Mouse (Mus musculus): Measurements from ENCODE around the gene S100a3. TPM values are rescaled to one million over a fixed set of nuclear protein-coding genes. Genes with fewer than 3 reads are reported as not detected.

S100a3 gene
- total and polyA plus RNA-seq, 2 experiments from 2014 or later = 1.9 to 5.3 TPM

DNA sequence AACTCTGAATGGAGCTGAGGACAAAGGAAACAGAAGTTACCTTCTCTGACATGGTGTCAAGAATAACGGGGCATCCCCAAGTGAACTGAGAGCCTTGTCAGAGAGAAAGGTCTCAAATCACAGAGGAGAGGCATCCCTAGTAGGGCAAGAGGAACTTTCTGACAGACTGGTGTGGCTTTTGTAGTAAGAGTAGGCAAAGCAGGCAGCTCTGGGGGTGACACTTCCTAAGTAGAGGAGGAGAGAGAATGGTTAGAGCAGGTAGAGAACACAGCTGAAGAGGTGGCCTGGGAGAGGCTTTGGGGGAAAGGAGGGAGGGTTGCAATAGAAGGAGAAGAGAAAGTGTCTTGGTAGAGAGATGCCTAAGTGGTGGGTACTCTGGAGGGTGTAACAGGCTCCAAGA, 24.9 kb upstream of the S100a3 start:
- Histone ChIP-seq H3K27me3 (ENCODE audit: insufficient read depth, low read length) (no peaks in the 10 kb centered on the region), H3K4me3 (ENCODE audit: low read length) (no peak overlapping the region), H3K27ac (no peak overlapping the region), H3K9ac (replicated peaks; ENCODE audit: low read length) (no peak overlapping the region), H3K36me3 (ENCODE audit: insufficient read depth, low read length) (no peaks in the 10 kb centered on the region), H3K9me3 (ENCODE audit: low read length) (no peaks in the 10 kb centered on the region), H3K4me2 (ENCODE audit: low read depth, low read length) (no peak overlapping the region), H3K4me1 (ENCODE audit: insufficient read depth, low read length) (no peaks in the 10 kb centered on the region)
- ATAC-seq = no peak
- TF ChIP-seq CTCF (IDR thresholded peaks at IDR 0.05; ENCODE audit: low read depth) = no peak
- 65% methylated on average over 1 of the region's 1 CpGs for WGBS
- DNase-seq (ENCODE audit: low spot score) = no peak

DNA sequence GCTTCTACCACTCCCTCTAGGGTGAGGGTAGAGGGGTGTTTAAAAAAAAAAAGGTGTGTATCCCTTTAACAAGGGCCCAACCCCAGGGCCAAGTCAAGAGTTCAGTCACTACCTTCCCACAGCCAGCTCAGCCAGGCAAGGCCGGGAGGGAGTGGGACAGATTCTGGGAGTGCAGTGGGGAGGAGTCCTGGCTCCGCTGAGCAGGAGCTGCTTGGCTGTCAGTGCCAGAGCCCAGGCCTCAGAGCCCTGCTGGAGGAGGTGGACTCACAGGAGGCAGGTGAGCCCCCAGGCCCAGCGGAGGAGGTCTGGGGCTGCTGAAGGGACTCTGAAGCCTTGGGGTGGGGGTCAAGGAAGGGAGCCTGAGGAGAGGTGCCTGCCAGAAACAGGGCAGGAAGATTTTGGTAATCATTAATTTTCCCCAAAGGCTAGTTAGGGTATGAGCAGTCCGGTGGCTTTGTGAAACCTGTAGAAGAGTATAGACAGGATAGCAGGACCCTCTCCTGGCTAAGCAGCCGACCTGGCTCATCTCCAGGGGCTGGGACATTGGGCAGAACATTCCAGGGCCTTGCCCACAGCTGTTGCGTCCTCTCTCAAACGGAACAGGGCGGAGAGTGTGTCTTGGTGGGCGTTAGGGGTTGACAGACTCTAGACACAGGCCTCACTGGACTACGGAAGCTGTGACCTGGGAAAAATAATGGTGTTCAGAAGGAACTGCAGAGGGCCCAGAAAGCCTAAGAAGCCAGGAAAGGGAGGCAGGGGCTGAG, 23.1 kb upstream of the S100a3 start, which contains the start of gene S100a16:
Gene S100a16, plus strand, starts transcription at position 114 of the 764 bp plus-strand sequence.
- peak within 1 kb of the TSS; percentile 5; the same call in 1 of the 2 replicates for H3K9ac ChIP-seq (replicated peaks; ENCODE audit: low read length)
- H3K4me1 ChIP-seq (ENCODE audit: insufficient read depth, low read length) = peaks cover 9% of the 10 kb centered on the region; the same call in 1 of the 2 replicates
- TF ChIP-seq CTCF (IDR thresholded peaks at IDR 0.05; ENCODE audit: low read depth) = no peak
- H3K36me3 ChIP-seq (ENCODE audit: insufficient read depth, low read length) = no peaks in the 10 kb centered on the region
- H3K4me3 ChIP-seq (ENCODE audit: low read length) = peak within 1 kb of the TSS; percentile 18; the same call in 1 of the 2 replicates
- WGBS = 33% methylated on average over 10 of the region's 10 CpGs
- DNase-seq (ENCODE audit: low spot score) = peak; percentile 41
- peak within 1 kb of the TSS; percentile 38 for H3K4me2 ChIP-seq (ENCODE audit: low read depth, low read length)
- H3K27me3 ChIP-seq (ENCODE audit: insufficient read depth, low read length) = no peaks in the 10 kb centered on the region
- peak; percentile 71; the same call in 1 of the 2 replicates for ATAC-seq
- H3K9me3 ChIP-seq (ENCODE audit: low read length) = no peaks in the 10 kb centered on the region
- H3K27ac ChIP-seq = peak within 1 kb of the TSS; percentile 36; the same call in 1 of the 2 replicates

DNA sequence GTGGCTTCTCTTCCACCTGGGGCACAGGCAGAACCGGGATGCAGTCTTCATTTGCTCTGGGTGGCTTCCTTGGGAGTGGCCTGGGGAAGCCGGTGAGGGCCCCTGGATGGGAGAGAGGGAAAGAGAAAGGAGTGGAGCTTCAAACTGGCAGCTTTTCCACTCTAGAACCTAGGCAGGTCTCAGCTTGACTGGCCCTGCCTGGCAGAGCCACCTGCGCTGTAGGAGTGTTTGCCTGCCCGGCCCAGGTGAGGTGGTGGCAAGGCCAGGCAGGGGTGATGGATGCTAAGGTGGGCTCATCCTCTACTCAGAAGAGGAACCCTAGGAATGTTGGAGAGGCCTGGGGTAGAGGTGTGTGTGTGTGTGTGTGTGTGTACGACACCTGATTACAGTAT, 22.5 kb upstream of the S100a3 start:
- no peaks in the 10 kb centered on the region for H3K27me3 ChIP-seq (ENCODE audit: insufficient read depth, low read length)

GRCm38 (mm10) chr3:90540904-90541303, 19.5 kb upstream of the S100a3 start:
- no peaks in the 10 kb centered on the region for H3K36me3 ChIP-seq (ENCODE audit: insufficient read depth, low read length)
- DNase-seq (ENCODE audit: low spot score) = peak; percentile 37
- ATAC-seq = peak; percentile 86
- H3K4me3 ChIP-seq (ENCODE audit: low read length) = no peak overlapping the region
- H3K4me2 ChIP-seq (ENCODE audit: low read depth, low read length) = no peak overlapping the region
- peaks cover 9% of the 10 kb centered on the region; the same call in 1 of the 2 replicates for H3K4me1 ChIP-seq (ENCODE audit: insufficient read depth, low read length)
- no peak for TF ChIP-seq CTCF (IDR thresholded peaks at IDR 0.05; ENCODE audit: low read depth)
- H3K27ac ChIP-seq = peak overlapping the region; percentile 41; the same call in 1 of the 2 replicates
- no peak overlapping the region for H3K9ac ChIP-seq (replicated peaks; ENCODE audit: low read length)
- H3K27me3 ChIP-seq (ENCODE audit: insufficient read depth, low read length) = no peaks in the 10 kb centered on the region
- WGBS = 28% methylated on average over 4 of the region's 4 CpGs
- no peaks in the 10 kb centered on the region for H3K9me3 ChIP-seq (ENCODE audit: low read length)

More for the DNA sequence above, 22.5 kb upstream of the S100a3 start:
- no peak for TF ChIP-seq CTCF (IDR thresholded peaks at IDR 0.05; ENCODE audit: low read depth)
- WGBS = 70% methylated on average over 5 of the region's 5 CpGs
- Histone ChIP-seq H3K9me3 (ENCODE audit: low read length) (no peaks in the 10 kb centered on the region), H3K36me3 (ENCODE audit: insufficient read depth, low read length) (no peaks in the 10 kb centered on the region), H3K4me1 (ENCODE audit: insufficient read depth, low read length) (peaks cover 9% of the 10 kb centered on the region; the same call in 1 of the 2 replicates), H3K27ac (peak overlapping the region; percentile 36; the same call in 1 of the 2 replicates), H3K4me3 (ENCODE audit: low read length) (peak overlapping the region; percentile 18; the same call in 1 of the 2 replicates), H3K9ac (replicated peaks; ENCODE audit: low read length) (no peak overlapping the region; the same call in 1 of the 2 replicates), H3K4me2 (ENCODE audit: low read depth, low read length) (peak overlapping the region; percentile 38)
- DNase-seq (ENCODE audit: low spot score) = no peak
- ATAC-seq = no peak

GRCm38 (mm10) chr3:90549676-90550420, 10.5 kb upstream of the S100a3 start:
- Histone ChIP-seq H3K9ac (replicated peaks; ENCODE audit: low read length) (no peak overlapping the region), H3K36me3 (ENCODE audit: insufficient read depth, low read length) (no peaks in the 10 kb centered on the region), H3K9me3 (ENCODE audit: low read length) (no peaks in the 10 kb centered on the region), H3K4me3 (ENCODE audit: low read length) (no peak overlapping the region), H3K4me2 (ENCODE audit: low read depth, low read length) (no peak overlapping the region), H3K27me3 (ENCODE audit: insufficient read depth, low read length) (no peaks in the 10 kb centered on the region), H3K4me1 (ENCODE audit: insufficient read depth, low read length) (no peaks in the 10 kb centered on the region), H3K27ac (no peak overlapping the region)
- DNase-seq (ENCODE audit: low spot score) = no peak
- no peak for TF ChIP-seq CTCF (IDR thresholded peaks at IDR 0.05; ENCODE audit: low read depth)
- ATAC-seq = no peak
- WGBS = 65% methylated on average over 5 of the region's 5 CpGs

DNA sequence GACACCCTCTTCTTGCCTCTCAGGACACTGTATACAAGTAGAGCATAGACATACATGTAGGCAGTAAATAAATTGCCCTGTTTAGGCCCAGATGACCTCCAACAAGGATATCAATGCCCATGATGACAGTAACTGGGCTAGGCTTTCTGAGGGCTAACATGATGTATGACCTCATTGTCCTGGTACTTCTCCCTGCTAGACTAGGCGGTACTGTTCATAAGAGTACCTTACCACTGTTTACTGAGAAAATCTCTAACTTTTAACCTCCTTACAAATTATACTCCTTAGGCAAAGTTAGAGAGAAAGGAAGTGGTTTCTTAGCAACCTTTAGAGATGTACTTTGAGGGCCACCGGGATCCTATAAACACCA, 10.0 kb upstream of the S100a3 start:
- Histone ChIP-seq H3K4me1 (ENCODE audit: insufficient read depth, low read length) (no peaks in the 10 kb centered on the region), H3K36me3 (ENCODE audit: insufficient read depth, low read length) (no peaks in the 10 kb centered on the region), H3K27me3 (ENCODE audit: insufficient read depth, low read length) (no peaks in the 10 kb centered on the region), H3K4me2 (ENCODE audit: low read depth, low read length) (no peak overlapping the region), H3K9ac (replicated peaks; ENCODE audit: low read length) (no peak overlapping the region), H3K9me3 (ENCODE audit: low read length) (no peaks in the 10 kb centered on the region), H3K27ac (no peak overlapping the region), H3K4me3 (ENCODE audit: low read length) (no peak overlapping the region)
- 96% methylated on average over 2 of the region's 2 CpGs for WGBS
- DNase-seq (ENCODE audit: low spot score) (no peak), ATAC-seq (no peak)
- TF ChIP-seq CTCF (IDR thresholded peaks at IDR 0.05; ENCODE audit: low read depth) = no peak
